Mouse (Mus musculus): ENCODE data around the gene Cnpy1. TPM values are rescaled to one million over a fixed set of nuclear protein-coding genes. Genes with fewer than 3 reads are reported as not detected.

Gene Cnpy1
- polyA plus RNA-seq (2015; fragmentation: Nextera tagmentation; extraction: Ambion mirVana) = 0.10 TPM in 1 of 2 replicates, not detected in the other

- DNase-seq (ENCODE audit: low spot score) = no peak
Measured at GRCm38 (mm10) chr5:28245574-28245973, at the start of gene Cnpy1. Gene Cnpy1, minus strand, starts transcription at chr5:28245806.

GRCm38 (mm10) chr5:28293990-28294389 lies 48.4 kb upstream of the Cnpy1 start:
- peak; percentile 73 for DNase-seq (ENCODE audit: low spot score)

GRCm38 (mm10) chr5:28292281-28292680 lies 46.7 kb upstream of the Cnpy1 start:
- DNase-seq (ENCODE audit: low spot score) = no peak

- DNase-seq (ENCODE audit: low spot score) = no peak
Measured at GRCm38 (mm10) chr5:28291118-28291850, 45.7 kb upstream of the Cnpy1 start.

GRCm38 (mm10) chr5:28290630-28291029 lies 45.0 kb upstream of the Cnpy1 start:
- no peak for DNase-seq (ENCODE audit: low spot score)

- no peak for DNase-seq (ENCODE audit: low spot score)
Measured at GRCm38 (mm10) chr5:28289111-28289510, 43.5 kb upstream of the Cnpy1 start.

GRCm38 (mm10) chr5:28277279-28277678 lies 31.7 kb upstream of the Cnpy1 start:
- no peak for DNase-seq (ENCODE audit: low spot score)

GRCm38 (mm10) chr5:28272836-28273235 lies 27.2 kb upstream of the Cnpy1 start:
- DNase-seq (ENCODE audit: low spot score) = no peak

GRCm38 (mm10) chr5:28269469-28269991 lies 23.9 kb upstream of the Cnpy1 start:
- DNase-seq (ENCODE audit: low spot score) = peak; percentile 66

GRCm38 (mm10) chr5:28267576-28267975 lies 22.0 kb upstream of the Cnpy1 start:
- DNase-seq (ENCODE audit: low spot score) = no peak

GRCm38 (mm10) chr5:28265653-28266052 lies 20.0 kb upstream of the Cnpy1 start:
- DNase-seq (ENCODE audit: low spot score) = no peak

GRCm38 (mm10) chr5:28263852-28264251 lies 18.2 kb upstream of the Cnpy1 start:
- DNase-seq (ENCODE audit: low spot score) = no peak

- DNase-seq (ENCODE audit: low spot score) = no peak
Measured at GRCm38 (mm10) chr5:28262070-28262469, 16.5 kb upstream of the Cnpy1 start.

- DNase-seq (ENCODE audit: low spot score) = no peak
Measured at GRCm38 (mm10) chr5:28259939-28260338, 14.3 kb upstream of the Cnpy1 start.

- no peak for DNase-seq (ENCODE audit: low spot score)
Measured at GRCm38 (mm10) chr5:28259385-28259784, 13.8 kb upstream of the Cnpy1 start.

GRCm38 (mm10) chr5:28257816-28258215 lies 12.2 kb upstream of the Cnpy1 start:
- DNase-seq (ENCODE audit: low spot score) = no peak

- no peak for DNase-seq (ENCODE audit: low spot score)
Measured at GRCm38 (mm10) chr5:28252999-28253398, 7.4 kb upstream of the Cnpy1 start.

GRCm38 (mm10) chr5:28252260-28252659 lies 6.7 kb upstream of the Cnpy1 start:
- DNase-seq (ENCODE audit: low spot score) = no peak

GRCm38 (mm10) chr5:28251211-28251764 lies 5.7 kb upstream of the Cnpy1 start:
- DNase-seq (ENCODE audit: low spot score) = no peak

GRCm38 (mm10) chr5:28250479-28250878 lies 4.9 kb upstream of the Cnpy1 start:
- DNase-seq (ENCODE audit: low spot score) = no peak

GRCm38 (mm10) chr5:28245121-28245520 lies 485 bp downstream of the Cnpy1 start:
- no peak for DNase-seq (ENCODE audit: low spot score)

- DNase-seq (ENCODE audit: low spot score) = no peak
Measured at GRCm38 (mm10) chr5:28243501-28244177, 2.0 kb downstream of the Cnpy1 start.

Data from thymus, postnatal 0 days (tissue).